Comparison of ENCODE assay signal across 35 mouse cellular contexts in the genomic region with DNA sequence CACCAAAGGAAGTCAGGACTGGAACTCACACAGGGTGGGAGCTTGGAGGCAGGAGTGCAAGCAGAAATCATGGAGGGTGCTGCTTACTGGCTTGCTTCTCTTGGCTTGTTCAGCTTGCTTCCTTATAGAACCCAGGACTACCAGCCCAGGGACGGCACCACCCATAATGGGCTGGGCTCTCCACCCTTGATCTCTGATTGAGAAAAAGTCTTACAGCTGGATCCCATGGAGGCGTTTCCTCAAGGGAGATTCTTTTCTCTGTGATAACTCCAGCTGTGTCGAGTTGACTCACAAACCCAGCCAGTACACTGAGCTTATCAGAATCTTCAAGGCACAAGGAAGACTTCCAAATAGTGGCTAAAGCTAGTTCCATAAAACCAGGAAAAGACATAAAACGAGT. TPM values are rescaled to one million over a fixed set of nuclear protein-coding genes. Genes with fewer than 3 reads are reported as not detected.
DNase-seq lines count a peak whose midpoint lies in the region; ATAC-seq and TF ChIP-seq lines count a peak whose summit lies in the region.
"Had no signal": no experiment of that assay in that cellular context is flagged by ENCODE, and none has a peak within 500 bp of the region (broad histone marks: within the 10 kb centered on the region; RNA-seq: fewer than 3 reads in every experiment).

No protein-coding gene starts in this region.

- intact Hi-C loops in left cerebral cortex, adult 2 months (cut with DNase I) = no loop called here
- intact Hi-C loops in left cerebral cortex, postnatal 10 days (cut with DNase I) = no loop called here

- H3K27me3 ChIP-seq in limb, embryonic 15.5 days = no peaks in the 10 kb centered on the region
- no peaks in the 10 kb centered on the region for H3K27me3 ChIP-seq in limb, embryonic 10.5 days (ENCODE audit: low read depth, poor library complexity, severe bottlenecking)
- no peaks in the 10 kb centered on the region for H3K27me3 ChIP-seq in intestine, postnatal 0 days (replicated peaks; ENCODE audit: control insufficient read depth, insufficient read depth, low read length)
- no peaks in the 10 kb centered on the region for H3K27me3 ChIP-seq in stomach, postnatal 0 days (ENCODE audit: control insufficient read depth, insufficient read depth, low read length)
- H3K27me3 ChIP-seq: hindbrain, embryonic 15.5 days; liver, embryonic 15.5 days; Patski had no signal

- TF ChIP-seq EP300 in stomach, postnatal 0 days (optimal IDR thresholded peaks at IDR 0.05) = no peak

- peak overlapping the region; percentile 33; the same call in 1 of the 2 replicates for H3K27ac ChIP-seq in limb, embryonic 15.5 days
- H3K27ac ChIP-seq in limb, embryonic 10.5 days = no peak overlapping the region
- peak overlapping the region; percentile 60; the same call in 1 of the 2 replicates for H3K27ac ChIP-seq in intestine, postnatal 0 days (ENCODE audit: low read depth, low read length)
- H3K27ac ChIP-seq in stomach, postnatal 0 days (replicated peaks) = peak overlapping the region; percentile 9; the same call in 1 of the 2 replicates
- no peak overlapping the region for H3K27ac ChIP-seq in left cerebral cortex, adult 2 months
- H3K27ac ChIP-seq: forebrain, embryonic 12.5 days; hindbrain, embryonic 10.5 days; hindbrain, embryonic 15.5 days; liver, embryonic 15.5 days; macrophage; midbrain, embryonic 13.5 days had no signal

- no peaks in the 10 kb centered on the region for H3K36me3 ChIP-seq in limb, embryonic 15.5 days
- no peaks in the 10 kb centered on the region for H3K36me3 ChIP-seq in limb, embryonic 10.5 days
- no peaks in the 10 kb centered on the region for H3K36me3 ChIP-seq in intestine, postnatal 0 days (ENCODE audit: control insufficient read depth, insufficient read depth)
- no peaks in the 10 kb centered on the region for H3K36me3 ChIP-seq in stomach, postnatal 0 days (ENCODE audit: control insufficient read depth, insufficient read depth, low read length)
- H3K36me3 ChIP-seq: forebrain, embryonic 12.5 days; hindbrain, embryonic 10.5 days; hindbrain, embryonic 15.5 days; liver, embryonic 15.5 days; midbrain, embryonic 13.5 days had no signal

- no peaks in the 10 kb centered on the region for H3K9me3 ChIP-seq in limb, embryonic 15.5 days
- H3K9me3 ChIP-seq in limb, embryonic 10.5 days (replicated peaks) = no peaks in the 10 kb centered on the region
- H3K9me3 ChIP-seq in intestine, postnatal 0 days (ENCODE audit: control insufficient read depth) = no peaks in the 10 kb centered on the region
- H3K9me3 ChIP-seq in stomach, postnatal 0 days (ENCODE audit: control insufficient read depth, low read length) = no peaks in the 10 kb centered on the region
- H3K9me3 ChIP-seq: forebrain, embryonic 12.5 days; hindbrain, embryonic 10.5 days; hindbrain, embryonic 15.5 days; liver, embryonic 15.5 days; midbrain, embryonic 13.5 days had no signal

- whole genome bisulfite sequencing in limb, embryonic 15.5 days = 35% methylated on average over 4 of the region's 4 CpGs
- WGBS in limb, embryonic 10.5 days = 50% methylated on average over 4 of the region's 4 CpGs
- 19% methylated on average over 4 of the region's 4 CpGs for WGBS in intestine, postnatal 0 days
- 21% methylated on average over 4 of the region's 4 CpGs for WGBS in stomach, postnatal 0 days
- WGBS in lung, adult 2 months = 29% methylated on average over 4 of the region's 4 CpGs

- no peak for TF ChIP-seq CTCF in intestine, postnatal 0 days (IDR thresholded peaks at IDR 0.05; ENCODE audit: low read depth)
- TF ChIP-seq CTCF in stomach, postnatal 0 days (IDR thresholded peaks at IDR 0.05; ENCODE audit: low read depth) = no peak
- no peak for TF ChIP-seq CTCF in left cerebral cortex, adult 2 months (IDR thresholded peaks at IDR 0.05)
- no peak for TF ChIP-seq CTCF in lung, adult 2 months (IDR thresholded peaks at IDR 0.05; ENCODE audit: insufficient read depth, low read length)

- DNase-seq in limb, embryonic 10.5 days (ENCODE audit: low spot score) = no peak
- DNase-seq in ZHBTc4 (ENCODE audit: low read depth, low spot score) = peak; percentile 72
- DNase-seq in stomach, postnatal 0 days (ENCODE audit: low spot score) = peak; percentile 57
- no peak for DNase-seq in left cerebral cortex, adult 2 months (ENCODE audit: extremely low spot score in 1 of 2, low spot score in 2 of 2)
- DNase-seq in lung, adult 2 months = no peak
- DNase-seq in left cerebral cortex, postnatal 10 days (ENCODE audit: extremely low spot score in 1 of 2, low spot score in 2 of 2) = no peak
- DNase-seq: adrenal gland, adult 8-10 months; B cell, adult 2 months; cerebellum, adult 2 months; cerebellum, postnatal 14 days; forebrain, postnatal 0 days; gastrocnemius, postnatal 10 days; kidney, adult 9 months; kidney, postnatal 10 days; thymus, postnatal 4 days had no signal

- H3K4me2 ChIP-seq in limb, embryonic 15.5 days = no peak overlapping the region
- H3K4me2 ChIP-seq in intestine, postnatal 0 days (replicated peaks; ENCODE audit: low read depth) = peak overlapping the region; percentile 18
- no peak overlapping the region for H3K4me2 ChIP-seq in stomach, postnatal 0 days (replicated peaks; ENCODE audit: low read depth)
- H3K4me2 ChIP-seq: forebrain, embryonic 12.5 days; heart, embryonic 11.5 days; hindbrain, embryonic 15.5 days; liver, embryonic 15.5 days; midbrain, embryonic 13.5 days had no signal

- no peak for TF ChIP-seq POLR2A in lung, adult 2 months (IDR thresholded peaks at IDR 0.05; ENCODE audit: borderline replicate concordance, extremely low read depth, low read depth, low read length)

- H3K4me3 ChIP-seq in limb, embryonic 15.5 days = no peak overlapping the region
- no peak overlapping the region for H3K4me3 ChIP-seq in limb, embryonic 10.5 days
- no peak overlapping the region for H3K4me3 ChIP-seq in intestine, postnatal 0 days (ENCODE audit: low read depth, low read length)
- no peak overlapping the region for H3K4me3 ChIP-seq in stomach, postnatal 0 days (ENCODE audit: low read depth, low read length)
- no peak overlapping the region for H3K4me3 ChIP-seq in left cerebral cortex, adult 2 months
- no peak overlapping the region for H3K4me3 ChIP-seq in lung, adult 2 months (replicated peaks; ENCODE audit: extremely low read depth, low read depth, low read length)
- H3K4me3 ChIP-seq: forebrain, embryonic 12.5 days; hindbrain, embryonic 10.5 days; hindbrain, embryonic 15.5 days; liver, embryonic 15.5 days; midbrain, embryonic 13.5 days had no signal

- H3K9ac ChIP-seq in limb, embryonic 15.5 days = no peak overlapping the region
- no peak overlapping the region for H3K9ac ChIP-seq in intestine, postnatal 0 days (ENCODE audit: low read depth, low read length)
- no peak overlapping the region for H3K9ac ChIP-seq in stomach, postnatal 0 days (ENCODE audit: low read length)
- H3K9ac ChIP-seq: forebrain, embryonic 12.5 days; forebrain, postnatal 0 days; hindbrain, embryonic 15.5 days; liver, embryonic 15.5 days; midbrain, embryonic 13.5 days had no signal

- H3K4me1 ChIP-seq in limb, embryonic 15.5 days = peaks cover 15% of the 10 kb centered on the region
- H3K4me1 ChIP-seq in limb, embryonic 10.5 days = peaks cover 16% of the 10 kb centered on the region
- no peaks in the 10 kb centered on the region for H3K4me1 ChIP-seq in intestine, postnatal 0 days (replicated peaks; ENCODE audit: control insufficient read depth, insufficient read depth, low read length)
- peaks cover 3% of the 10 kb centered on the region; the same call in 1 of the 2 replicates for H3K4me1 ChIP-seq in stomach, postnatal 0 days (replicated peaks; ENCODE audit: control insufficient read depth, insufficient read depth)
- peaks cover 4% of the 10 kb centered on the region for H3K4me1 ChIP-seq in lung, adult 2 months (ENCODE audit: control insufficient read depth, insufficient read depth, low read length)

- no peak for ATAC-seq in limb, embryonic 15.5 days (ENCODE audit: insufficient number of reproducible peaks, low FRiP score, low TSS enrichment, low read depth)
- peak; percentile 34 for ATAC-seq in intestine, postnatal 0 days
- no peak for ATAC-seq in stomach, postnatal 0 days (ENCODE audit: low FRiP score, low TSS enrichment)
- ATAC-seq: forebrain, postnatal 0 days; inflammation-experienced regulatory T-cells, adult 6 months; lung, postnatal 0 days; midbrain, embryonic 13.5 days; Patski had no signal

RNA-seq across cellular contexts. Expression of gene Echs1, which starts 6.5 kb away (rescaled TPM):
- 130 and 141 TPM in 2 replicates for polyA plus RNA-seq in limb, embryonic 15.5 days (2015; fragmentation: Nextera tagmentation; extraction: Ambion mirVana)
- polyA plus RNA-seq in limb, embryonic 10.5 days (2016; fragmentation: Nextera tagmentation; extraction: Ambion mirVana) = 174 and 178 TPM in 2 replicates
- polyA plus RNA-seq in intestine, postnatal 0 days (2015; fragmentation: Nextera tagmentation; extraction: Ambion mirVana) = 153 and 161 TPM in 2 replicates
- 139 and 143 TPM in 2 replicates for polyA plus RNA-seq in stomach, postnatal 0 days (2015; fragmentation: Nextera tagmentation; extraction: Ambion mirVana)
- 10 to 100 TPM; 51.6 to 52.6 TPM for total RNA-seq in left cerebral cortex, adult 2 months (2021)
- polyA plus RNA-seq in lung, adult 2 months (2012; rRNA removed) = 62.4 and 71.8 TPM in 2 replicates
- total RNA-seq in left cerebral cortex, postnatal 10 days (2021) = 10 to 100 TPM; 57.3 to 57.5 TPM

RNA-seq across cellular contexts. Expression of gene Paox, which starts 7.2 kb away (rescaled TPM):
- 17.7 and 18.4 TPM in 2 replicates for polyA plus RNA-seq in limb, embryonic 15.5 days (2015; fragmentation: Nextera tagmentation; extraction: Ambion mirVana)
- polyA plus RNA-seq in limb, embryonic 10.5 days (2016; fragmentation: Nextera tagmentation; extraction: Ambion mirVana) = 19.2 and 23.7 TPM in 2 replicates
- polyA plus RNA-seq in intestine, postnatal 0 days (2015; fragmentation: Nextera tagmentation; extraction: Ambion mirVana) = 25.8 and 28.5 TPM in 2 replicates
- polyA plus RNA-seq in stomach, postnatal 0 days (2015; fragmentation: Nextera tagmentation; extraction: Ambion mirVana) = 27.7 and 27.8 TPM in 2 replicates
- total RNA-seq in left cerebral cortex, adult 2 months (2021) = 1 to 10 TPM; 4.1 to 5.5 TPM
- 6.7 and 11.2 TPM in 2 replicates for polyA plus RNA-seq in lung, adult 2 months (2012; rRNA removed)
- total RNA-seq in left cerebral cortex, postnatal 10 days (2021) = 1 to 10 TPM; 6.5 to 9.4 TPM

RNA-seq across cellular contexts. Expression of gene Mtg1, which starts 14.6 kb away (rescaled TPM):
- 20.6 and 21.9 TPM in 2 replicates for polyA plus RNA-seq in limb, embryonic 15.5 days (2015; fragmentation: Nextera tagmentation; extraction: Ambion mirVana)
- 29.5 and 31.9 TPM in 2 replicates for polyA plus RNA-seq in limb, embryonic 10.5 days (2016; fragmentation: Nextera tagmentation; extraction: Ambion mirVana)
- 15.7 and 17.1 TPM in 2 replicates for polyA plus RNA-seq in intestine, postnatal 0 days (2015; fragmentation: Nextera tagmentation; extraction: Ambion mirVana)
- 19.8 and 20.6 TPM in 2 replicates for polyA plus RNA-seq in stomach, postnatal 0 days (2015; fragmentation: Nextera tagmentation; extraction: Ambion mirVana)
- 10 to 100 TPM; 21.0 to 21.5 TPM for total RNA-seq in left cerebral cortex, adult 2 months (2021)
- 14.7 and 18.2 TPM in 2 replicates for polyA plus RNA-seq in lung, adult 2 months (2012; rRNA removed)
- 10 to 100 TPM; 21.3 to 29.2 TPM for total RNA-seq in left cerebral cortex, postnatal 10 days (2021)

RNA-seq across cellular contexts. Expression of gene Fuom, which starts 20.5 kb away (rescaled TPM):
- polyA plus RNA-seq in limb, embryonic 15.5 days (2015; fragmentation: Nextera tagmentation; extraction: Ambion mirVana) = 21.4 and 22.3 TPM in 2 replicates
- 8.7 and 13.9 TPM in 2 replicates for polyA plus RNA-seq in limb, embryonic 10.5 days (2016; fragmentation: Nextera tagmentation; extraction: Ambion mirVana)
- 138 and 139 TPM in 2 replicates for polyA plus RNA-seq in intestine, postnatal 0 days (2015; fragmentation: Nextera tagmentation; extraction: Ambion mirVana)
- polyA plus RNA-seq in stomach, postnatal 0 days (2015; fragmentation: Nextera tagmentation; extraction: Ambion mirVana) = 41.2 and 44.5 TPM in 2 replicates
- total RNA-seq in left cerebral cortex, adult 2 months (2021) = 10 to 100 TPM; 51.9 to 52.7 TPM
- polyA plus RNA-seq in lung, adult 2 months (2012; rRNA removed) = 20.4 and 27.3 TPM in 2 replicates
- total RNA-seq in left cerebral cortex, postnatal 10 days (2021) = 10 to 100 TPM; 22.6 to 30.0 TPM

RNA-seq across cellular contexts. Expression of gene Prap1, which starts 29.6 kb away (rescaled TPM):
- 0.41 TPM in 1 of 2 replicates, not detected in the other for polyA plus RNA-seq in limb, embryonic 15.5 days (2015; fragmentation: Nextera tagmentation; extraction: Ambion mirVana)
- not detected in 2 replicates for polyA plus RNA-seq in limb, embryonic 10.5 days (2016; fragmentation: Nextera tagmentation; extraction: Ambion mirVana)
- 4,234 and 4,267 TPM in 2 replicates for polyA plus RNA-seq in intestine, postnatal 0 days (2015; fragmentation: Nextera tagmentation; extraction: Ambion mirVana)
- 24.4 and 45.2 TPM in 2 replicates for polyA plus RNA-seq in stomach, postnatal 0 days (2015; fragmentation: Nextera tagmentation; extraction: Ambion mirVana)
- not detected for total RNA-seq in left cerebral cortex, adult 2 months (2021)
- polyA plus RNA-seq in lung, adult 2 months (2012; rRNA removed) = not detected in 2 replicates
- not detected for total RNA-seq in left cerebral cortex, postnatal 10 days (2021)
- total RNA-seq: adrenal gland, adult 8-10 months; adrenal gland, postnatal 4 days; forebrain, postnatal 0 days; gastrocnemius, postnatal 10 days; heart, adult 18-20 months; layer of hippocampus, postnatal 25 days; liver, adult 2 months; megakaryocyte-erythroid progenitor cell, adult 5-6 weeks had no signal
- polyA plus RNA-seq: cerebellum, adult 2 months; cortical plate, adult 2 months; forebrain, embryonic 12.5 days; forebrain, postnatal 0 days; heart, embryonic 11.5 days; hindbrain, embryonic 10.5 days; hindbrain, embryonic 15.5 days; inflammation-experienced regulatory T-cells, adult 6 months; limb, embryonic 11.5 days; liver, adult 2 months; lung, postnatal 0 days; macrophage; midbrain, embryonic 13.5 days; neural tube, embryonic 14.5 days; Patski had no signal

Comparison
In these comparisons a context has a peak if more than half of its experiments do, and no peak if none do; other contexts are left out.
1. H3K27ac ChIP-seq: peak in limb, embryonic 15.5 days (single experiment), intestine, postnatal 0 days (single experiment) and stomach, postnatal 0 days (single experiment); none in limb, embryonic 10.5 days (single experiment) and left cerebral cortex, adult 2 months (single experiment).
2. DNase-seq: peak in ZHBTc4 (single experiment) and stomach, postnatal 0 days (single experiment); none in limb, embryonic 10.5 days (single experiment), left cerebral cortex, adult 2 months (0 of 2), lung, adult 2 months (single experiment) and left cerebral cortex, postnatal 10 days (0 of 2).